Mouse (Mus musculus): ENCODE measurements at regions not wholly inside any gene's neighbourhood (a gene's known extent, or its start where the extent isn't known, plus 50 kb on each side); places are given as distances from the start of the nearest gene placed in this dataset.

DNA sequence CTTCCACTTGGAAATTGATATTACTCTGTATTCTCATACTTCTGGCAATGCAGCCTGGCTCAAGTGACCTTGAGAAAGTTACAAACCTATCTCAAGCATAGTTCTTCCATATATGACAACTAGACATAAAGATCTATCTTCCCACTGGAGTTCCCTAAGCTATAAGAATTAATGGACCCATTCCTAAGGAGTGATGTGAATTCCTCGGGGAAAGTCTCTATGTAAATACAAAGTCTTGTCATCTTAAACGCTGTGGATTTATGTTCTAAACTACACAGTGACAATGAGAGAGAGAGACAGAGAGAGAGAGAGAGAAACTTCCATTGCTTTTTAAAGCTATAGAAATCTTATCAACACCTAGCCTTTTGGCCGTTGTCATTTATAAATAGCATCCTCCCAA lies 394.8 kb downstream of the Phex start:
- H3K4me2 ChIP-seq (ENCODE audit: low read depth, low read length) = no peak overlapping the region
- H3K36me3 ChIP-seq (ENCODE audit: control insufficient read depth, insufficient read depth, low read length) = no peaks in the 10 kb centered on the region
- H3K9me3 ChIP-seq (ENCODE audit: control insufficient read depth, low read length) = no peaks in the 10 kb centered on the region
- ATAC-seq (ENCODE audit: low read depth) = no peak
- no peak overlapping the region for H3K9ac ChIP-seq (replicated peaks; ENCODE audit: low read depth, low read length)
- H3K4me3 ChIP-seq (ENCODE audit: low read depth, low read length) = no peak overlapping the region
- 60% methylated on average over 3 of the region's 3 CpGs for WGBS
- no peaks in the 10 kb centered on the region for H3K4me1 ChIP-seq (ENCODE audit: control insufficient read depth, insufficient read depth, low read length)
- no peaks in the 10 kb centered on the region for H3K27me3 ChIP-seq (ENCODE audit: control insufficient read depth, insufficient read depth, low read length)
- H3K27ac ChIP-seq (ENCODE audit: low read depth, low read length) = no peak overlapping the region

GRCm38 (mm10) chrX:156989986-156990518 lies 425.1 kb downstream of the Phex start:
- no peaks in the 10 kb centered on the region for H3K27me3 ChIP-seq (ENCODE audit: control insufficient read depth, insufficient read depth, low read length)
- H3K36me3 ChIP-seq (ENCODE audit: control insufficient read depth, insufficient read depth, low read length) = no peaks in the 10 kb centered on the region
- no peak overlapping the region for H3K27ac ChIP-seq (ENCODE audit: low read depth, low read length)
- no peak overlapping the region for H3K9ac ChIP-seq (replicated peaks; ENCODE audit: low read depth, low read length)
- no peak overlapping the region for H3K4me2 ChIP-seq (ENCODE audit: low read depth, low read length)
- 63% methylated on average over 2 of the region's 2 CpGs for WGBS
- no peak overlapping the region for H3K4me3 ChIP-seq (ENCODE audit: low read depth, low read length)
- no peaks in the 10 kb centered on the region for H3K9me3 ChIP-seq (ENCODE audit: control insufficient read depth, low read length)
- H3K4me1 ChIP-seq (ENCODE audit: control insufficient read depth, insufficient read depth, low read length) = no peaks in the 10 kb centered on the region
- no peak; the same call in 1 of the 2 replicates for ATAC-seq (ENCODE audit: low read depth)

DNA sequence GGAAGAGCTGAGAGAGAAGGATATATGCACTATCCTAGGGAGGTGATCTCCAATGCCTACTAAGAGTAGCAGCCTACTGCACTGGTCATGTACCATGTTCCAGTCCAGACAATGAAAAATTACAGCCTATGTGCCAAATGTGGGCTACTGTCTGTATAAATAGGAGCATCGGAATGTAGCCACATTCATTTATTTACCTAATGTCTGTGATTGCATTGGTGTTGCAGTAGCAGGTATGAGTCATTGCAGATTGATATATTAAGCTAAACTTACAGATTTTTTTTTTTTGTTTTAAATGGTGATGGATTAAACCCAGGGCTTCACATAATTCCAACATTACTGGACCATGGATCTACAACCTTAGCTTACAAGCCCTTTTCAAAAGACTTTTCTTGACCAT lies 468.0 kb downstream of the Phex start:
- Histone ChIP-seq H3K9me3 (ENCODE audit: control insufficient read depth, low read length) (no peaks in the 10 kb centered on the region), H3K4me3 (ENCODE audit: low read depth, low read length) (no peak overlapping the region), H3K27me3 (ENCODE audit: control insufficient read depth, insufficient read depth, low read length) (no peaks in the 10 kb centered on the region), H3K4me2 (ENCODE audit: low read depth, low read length) (no peak overlapping the region), H3K4me1 (ENCODE audit: control insufficient read depth, insufficient read depth, low read length) (no peaks in the 10 kb centered on the region), H3K36me3 (ENCODE audit: control insufficient read depth, insufficient read depth, low read length) (no peaks in the 10 kb centered on the region), H3K27ac (ENCODE audit: low read depth, low read length) (no peak overlapping the region), H3K9ac (replicated peaks; ENCODE audit: low read depth, low read length) (no peak overlapping the region)
- 90% methylated on average over 1 of the region's 1 CpGs for WGBS
- no peak for ATAC-seq (ENCODE audit: low read depth)

- Histone ChIP-seq H3K27me3 (ENCODE audit: control insufficient read depth, insufficient read depth, low read length) (no peaks in the 10 kb centered on the region), H3K4me3 (ENCODE audit: low read depth, low read length) (no peak overlapping the region), H3K27ac (ENCODE audit: low read depth, low read length) (no peak overlapping the region), H3K9me3 (ENCODE audit: control insufficient read depth, low read length) (no peaks in the 10 kb centered on the region), H3K4me1 (ENCODE audit: control insufficient read depth, insufficient read depth, low read length) (no peaks in the 10 kb centered on the region), H3K36me3 (ENCODE audit: control insufficient read depth, insufficient read depth, low read length) (no peaks in the 10 kb centered on the region), H3K9ac (replicated peaks; ENCODE audit: low read depth, low read length) (no peak overlapping the region), H3K4me2 (ENCODE audit: low read depth, low read length) (no peak overlapping the region)
- ATAC-seq (ENCODE audit: low read depth) = no peak
- WGBS = 70% methylated on average over 1 of the region's 1 CpGs
Measured at GRCm38 (mm10) chrX:156944223-156944622, 470.9 kb downstream of the Phex start.

GRCm38 (mm10) chrX:156913363-156913762 lies 501.7 kb downstream of the Phex start:
- H3K4me1 ChIP-seq (ENCODE audit: control insufficient read depth, insufficient read depth, low read length) = no peaks in the 10 kb centered on the region
- no peaks in the 10 kb centered on the region for H3K36me3 ChIP-seq (ENCODE audit: control insufficient read depth, insufficient read depth, low read length)
- H3K4me2 ChIP-seq (ENCODE audit: low read depth, low read length) = no peak overlapping the region
- no peak overlapping the region for H3K4me3 ChIP-seq (ENCODE audit: low read depth, low read length)
- H3K27ac ChIP-seq (ENCODE audit: low read depth, low read length) = no peak overlapping the region
- no peak overlapping the region for H3K9ac ChIP-seq (replicated peaks; ENCODE audit: low read depth, low read length)
- no peaks in the 10 kb centered on the region for H3K9me3 ChIP-seq (ENCODE audit: control insufficient read depth, low read length)
- no peaks in the 10 kb centered on the region for H3K27me3 ChIP-seq (ENCODE audit: control insufficient read depth, insufficient read depth, low read length)
- WGBS = 71% methylated on average over 1 of the region's 1 CpGs
- ATAC-seq (ENCODE audit: low read depth) = no peak
